Mouse (Mus musculus): ENCODE measurements around the gene 4921524J17Rik. TPM values are rescaled to one million over a fixed set of nuclear protein-coding genes. Genes with fewer than 3 reads are reported as not detected.

The 4921524J17Rik gene
- polyA plus RNA-seq, 1 experiment: 5.5 TPM

DNA sequence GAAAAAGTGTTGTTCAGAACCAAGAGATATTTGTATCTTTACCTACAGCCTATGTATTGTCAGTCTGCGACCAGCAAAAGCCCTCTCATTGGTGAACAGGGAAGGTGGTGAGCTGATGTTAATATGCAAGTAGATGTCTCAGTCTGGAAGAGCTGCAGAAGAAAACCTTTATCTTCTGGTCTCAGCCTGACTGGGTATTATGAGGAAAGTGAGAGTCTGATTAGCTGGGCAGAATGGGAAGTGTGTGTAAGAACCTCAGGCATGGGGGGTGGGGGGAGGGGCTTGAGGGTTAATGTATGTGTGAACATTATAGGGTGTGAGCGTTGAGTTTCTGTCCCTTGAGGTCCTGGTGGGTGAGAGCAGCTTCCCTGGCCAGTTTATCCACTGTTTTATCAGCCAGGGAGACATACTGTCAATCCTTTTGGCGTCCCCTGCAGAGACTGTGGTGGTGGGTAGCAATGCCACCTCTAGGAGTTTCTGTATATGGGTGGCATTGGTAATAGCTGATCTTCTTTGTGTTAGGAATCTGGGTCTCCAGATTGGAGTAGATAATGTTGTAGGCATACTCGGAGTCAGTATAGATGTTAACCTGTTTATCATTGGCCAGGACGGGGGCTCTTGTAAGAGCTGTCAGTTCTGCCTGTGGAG lies 36.1 kb downstream of the 4921524J17Rik start:
- TF ChIP-seq CTCF (IDR thresholded peaks at IDR 0.05; ENCODE audit: insufficient read depth, low read length): no peak
- no peak for TF ChIP-seq POLR2A (IDR thresholded peaks at IDR 0.05; ENCODE audit: borderline replicate concordance, extremely low read depth, low read depth, low read length)
- 80% methylated on average over 5 of the region's 5 CpGs for WGBS
- Histone ChIP-seq H3K4me3 (replicated peaks; ENCODE audit: extremely low read depth, low read depth, low read length) (no peak overlapping the region), H3K4me1 (ENCODE audit: control insufficient read depth, insufficient read depth, low read length) (no peaks in the 10 kb centered on the region)
- no peak for DNase-seq

DNA sequence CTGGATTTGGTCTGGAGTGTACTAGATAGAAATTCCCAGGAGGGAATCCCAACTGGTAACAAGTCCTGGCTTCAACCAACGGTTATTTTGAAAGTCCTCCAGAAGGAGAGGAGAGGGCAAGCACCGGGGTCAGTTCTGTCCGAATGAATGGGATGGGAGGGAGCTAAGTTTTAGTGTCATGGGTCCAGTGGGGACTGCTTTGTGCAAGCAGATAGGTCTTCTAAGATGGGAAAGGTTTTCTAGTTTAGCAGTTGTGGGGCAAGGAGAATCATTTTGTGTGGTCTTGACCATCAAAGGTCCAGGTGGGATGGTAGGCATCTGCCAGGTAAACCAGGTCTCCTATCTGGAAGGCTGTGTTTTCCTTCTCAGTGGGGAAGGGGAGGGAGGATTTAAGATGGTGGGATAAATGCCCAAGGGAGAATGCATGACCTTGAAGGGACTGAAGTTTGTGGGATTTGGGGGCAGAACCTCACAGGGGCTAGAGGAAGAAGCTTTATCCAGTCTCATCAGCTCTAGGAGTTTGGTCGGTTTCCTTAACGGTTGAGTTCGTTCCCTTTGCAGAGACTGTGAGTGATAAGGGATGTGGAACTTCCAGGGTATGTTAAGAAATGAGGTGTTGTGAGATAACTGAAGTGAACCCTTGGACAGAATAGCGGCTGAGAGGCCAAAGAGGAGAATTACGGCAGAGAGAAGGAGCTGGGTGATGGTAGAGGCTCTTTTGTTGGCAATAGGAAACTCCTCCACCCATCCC lies 36.8 kb downstream of the 4921524J17Rik start:
- TF ChIP-seq POLR2A (IDR thresholded peaks at IDR 0.05; ENCODE audit: borderline replicate concordance, extremely low read depth, low read depth, low read length) (no peak), CTCF (IDR thresholded peaks at IDR 0.05; ENCODE audit: insufficient read depth, low read length) (no peak)
- H3K4me1 ChIP-seq (ENCODE audit: control insufficient read depth, insufficient read depth, low read length): no peaks in the 10 kb centered on the region
- no peak overlapping the region for H3K4me3 ChIP-seq (replicated peaks; ENCODE audit: extremely low read depth, low read depth, low read length)
- 54% methylated on average over 8 of the region's 8 CpGs for WGBS
- DNase-seq: no peak

DNA sequence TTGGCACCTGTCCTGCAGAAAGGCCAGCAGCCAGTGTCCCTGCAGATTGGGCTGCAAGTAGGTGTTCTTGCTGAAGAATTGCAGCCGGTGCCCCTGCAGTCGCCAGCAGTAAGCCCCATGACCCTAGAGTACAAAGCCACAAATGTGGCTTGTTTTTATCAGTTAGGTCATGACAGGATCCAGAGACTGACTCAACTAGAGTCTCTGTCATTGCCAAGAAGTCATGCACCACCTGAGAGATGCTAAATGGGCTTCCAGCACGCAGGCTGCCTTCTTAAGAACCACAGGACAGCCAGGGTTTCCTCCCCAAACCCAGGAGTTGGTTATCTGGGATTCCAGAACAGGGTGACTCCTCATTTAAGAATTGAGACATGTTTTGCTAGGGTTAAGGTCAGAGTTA lies 37.6 kb downstream of the 4921524J17Rik start:
- 80% methylated on average over 3 of the region's 3 CpGs for WGBS
- H3K4me3 ChIP-seq (replicated peaks; ENCODE audit: extremely low read depth, low read depth, low read length): no peak overlapping the region

DNA sequence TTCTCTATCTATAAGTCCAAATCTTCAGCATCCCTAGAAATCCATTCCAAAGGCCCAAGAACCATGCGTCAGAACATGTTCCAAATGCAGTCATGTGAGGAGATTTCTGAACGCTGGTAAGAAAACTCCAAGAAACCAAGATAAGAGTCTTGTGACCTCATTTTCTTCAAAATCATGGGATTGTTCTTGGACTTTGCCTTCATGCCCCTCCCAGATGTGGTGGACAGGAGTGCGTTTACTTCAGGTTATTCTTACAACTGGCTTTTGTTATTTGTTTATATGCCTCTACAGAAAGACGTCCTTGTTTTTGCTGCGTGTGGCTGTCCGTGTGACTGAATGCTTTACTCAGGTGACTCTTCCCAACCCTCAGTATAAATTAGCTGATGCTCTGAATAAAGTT lies 39.4 kb downstream of the 4921524J17Rik start:
- TF ChIP-seq POLR2A (IDR thresholded peaks at IDR 0.05; ENCODE audit: borderline replicate concordance, extremely low read depth, low read depth, low read length): no peak
- TF ChIP-seq CTCF (IDR thresholded peaks at IDR 0.05; ENCODE audit: insufficient read depth, low read length): no peak
- no peaks in the 10 kb centered on the region for H3K4me1 ChIP-seq (ENCODE audit: control insufficient read depth, insufficient read depth, low read length)
- no peak for DNase-seq
- H3K4me3 ChIP-seq (replicated peaks; ENCODE audit: extremely low read depth, low read depth, low read length): no peak overlapping the region
- WGBS: 84% methylated on average over 6 of the region's 6 CpGs

More for the DNA sequence above, 37.6 kb downstream of the 4921524J17Rik start:
- TF ChIP-seq CTCF (IDR thresholded peaks at IDR 0.05; ENCODE audit: insufficient read depth, low read length): no peak
- no peak for TF ChIP-seq POLR2A (IDR thresholded peaks at IDR 0.05; ENCODE audit: borderline replicate concordance, extremely low read depth, low read depth, low read length)
- no peak for DNase-seq
- H3K4me1 ChIP-seq (ENCODE audit: control insufficient read depth, insufficient read depth, low read length): no peaks in the 10 kb centered on the region

DNA sequence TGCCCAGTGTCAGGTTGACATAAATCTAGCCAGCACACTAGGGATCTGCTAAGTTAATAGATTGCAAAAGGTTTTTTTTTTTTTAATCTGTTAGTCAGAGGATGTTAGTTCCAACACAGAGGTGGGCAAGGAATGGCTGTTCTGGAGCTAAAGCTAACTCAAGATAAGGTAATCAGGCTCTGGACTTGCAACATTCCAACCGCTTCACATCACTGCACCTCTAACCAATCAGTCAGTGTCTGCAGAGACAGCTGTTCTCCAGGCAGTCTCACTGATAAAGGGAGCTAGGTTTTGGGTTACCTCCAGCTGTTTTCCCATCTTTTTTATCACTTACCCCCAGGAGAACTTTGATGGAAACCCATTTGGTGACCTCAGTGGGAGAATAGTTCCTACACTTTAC lies 41.2 kb downstream of the 4921524J17Rik start:
- TF ChIP-seq CTCF (IDR thresholded peaks at IDR 0.05; ENCODE audit: insufficient read depth, low read length) (no peak), POLR2A (IDR thresholded peaks at IDR 0.05; ENCODE audit: borderline replicate concordance, extremely low read depth, low read depth, low read length) (no peak)
- 65% methylated on average over 1 of the region's 1 CpGs for WGBS
- H3K4me1 ChIP-seq (ENCODE audit: control insufficient read depth, insufficient read depth, low read length): no peaks in the 10 kb centered on the region
- no peak overlapping the region for H3K4me3 ChIP-seq (replicated peaks; ENCODE audit: extremely low read depth, low read depth, low read length)
- DNase-seq: no peak

DNA sequence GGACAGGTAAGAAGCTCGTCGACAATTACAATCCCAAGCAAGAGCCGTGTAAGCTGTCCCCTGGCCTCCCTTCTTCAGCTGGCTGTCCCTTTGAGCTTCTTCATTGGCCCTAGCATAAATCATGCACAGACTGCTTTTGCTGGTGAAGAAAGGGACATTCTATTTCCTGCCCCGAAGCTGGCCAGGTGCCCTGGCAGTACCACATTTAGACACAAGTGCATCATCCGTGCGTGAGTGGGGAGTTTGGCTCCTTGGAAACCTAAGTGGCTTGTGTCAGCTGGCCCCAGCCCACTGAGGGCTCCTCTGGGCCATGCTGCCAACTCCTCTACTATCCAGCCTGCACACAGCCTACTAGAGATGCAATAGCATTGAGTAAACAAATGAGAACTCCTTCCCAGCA lies 46.4 kb downstream of the 4921524J17Rik start, which contains the start of gene Mylk3:
Gene Mylk3 (minus strand): TSS at position 141 of the 400 bp plus-strand sequence.
- TF ChIP-seq POLR2A (IDR thresholded peaks at IDR 0.05; ENCODE audit: borderline replicate concordance, extremely low read depth, low read depth, low read length) (no peak), CTCF (IDR thresholded peaks at IDR 0.05; ENCODE audit: insufficient read depth, low read length) (no peak)
- no peak for DNase-seq
- no peaks in the 10 kb centered on the region; the same call in 1 of the 2 replicates for H3K4me1 ChIP-seq (ENCODE audit: control insufficient read depth, insufficient read depth, low read length)
- whole genome bisulfite sequencing: 53% methylated on average over 6 of the region's 6 CpGs
- H3K4me3 ChIP-seq (replicated peaks; ENCODE audit: extremely low read depth, low read depth, low read length): no peak within 1 kb of the TSS

DNA sequence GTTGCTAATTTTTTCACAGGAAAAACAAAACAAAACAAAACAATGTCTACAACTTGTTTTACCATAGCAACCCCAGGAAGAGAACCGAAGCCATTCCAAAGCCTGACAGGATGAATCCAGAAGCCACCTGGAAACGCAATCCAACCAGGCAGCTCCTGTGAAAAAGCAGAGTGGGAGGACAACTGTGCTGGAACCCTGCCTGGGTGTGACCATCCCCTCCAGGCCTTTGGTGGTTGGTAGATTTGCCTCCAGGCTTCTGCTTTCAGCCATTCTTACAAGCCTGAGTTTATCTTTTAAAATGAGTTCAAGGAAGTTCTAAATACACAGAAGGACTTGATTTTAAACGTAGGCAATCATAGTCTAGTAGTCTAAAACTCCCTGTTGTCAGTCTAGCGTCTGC lies 50.7 kb downstream of the 4921524J17Rik start:
- no peak overlapping the region for H3K4me3 ChIP-seq (replicated peaks; ENCODE audit: extremely low read depth, low read depth, low read length)
- 50% methylated on average over 4 of the region's 4 CpGs for WGBS
- H3K4me1 ChIP-seq (ENCODE audit: control insufficient read depth, insufficient read depth, low read length): peaks cover 14% of the 10 kb centered on the region
- no peak for DNase-seq
- TF ChIP-seq CTCF (IDR thresholded peaks at IDR 0.05; ENCODE audit: insufficient read depth, low read length) (no peak), POLR2A (IDR thresholded peaks at IDR 0.05; ENCODE audit: borderline replicate concordance, extremely low read depth, low read depth, low read length) (no peak)

DNA sequence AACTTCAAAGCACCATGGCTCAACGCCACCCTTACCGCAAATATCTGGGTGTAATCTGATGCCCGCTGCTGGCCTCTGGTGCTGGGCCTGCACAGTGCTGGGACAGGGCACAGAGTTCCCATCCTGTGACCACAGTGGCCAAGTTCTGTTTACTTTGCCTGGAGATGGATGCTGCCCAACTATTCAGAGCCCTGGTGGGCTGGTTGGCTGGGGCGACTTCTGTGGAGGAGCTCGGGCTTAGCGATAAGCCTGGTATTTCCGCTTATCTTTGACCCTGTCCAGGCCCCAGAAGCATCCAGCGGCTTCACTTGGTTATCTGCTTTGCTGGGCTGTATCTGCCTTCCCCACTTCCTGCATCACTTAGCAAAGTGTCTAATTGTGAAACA lies 51.8 kb downstream of the 4921524J17Rik start:
- TF ChIP-seq POLR2A (IDR thresholded peaks at IDR 0.05; ENCODE audit: borderline replicate concordance, extremely low read depth, low read depth, low read length) (no peak), CTCF (IDR thresholded peaks at IDR 0.05; ENCODE audit: insufficient read depth, low read length) (no peak)
- Histone ChIP-seq H3K4me1 (ENCODE audit: control insufficient read depth, insufficient read depth, low read length) (peaks cover 14% of the 10 kb centered on the region), H3K4me3 (replicated peaks; ENCODE audit: extremely low read depth, low read depth, low read length) (no peak overlapping the region)
- 30% methylated on average over 8 of the region's 8 CpGs for WGBS
- DNase-seq: peak; percentile 49

DNA sequence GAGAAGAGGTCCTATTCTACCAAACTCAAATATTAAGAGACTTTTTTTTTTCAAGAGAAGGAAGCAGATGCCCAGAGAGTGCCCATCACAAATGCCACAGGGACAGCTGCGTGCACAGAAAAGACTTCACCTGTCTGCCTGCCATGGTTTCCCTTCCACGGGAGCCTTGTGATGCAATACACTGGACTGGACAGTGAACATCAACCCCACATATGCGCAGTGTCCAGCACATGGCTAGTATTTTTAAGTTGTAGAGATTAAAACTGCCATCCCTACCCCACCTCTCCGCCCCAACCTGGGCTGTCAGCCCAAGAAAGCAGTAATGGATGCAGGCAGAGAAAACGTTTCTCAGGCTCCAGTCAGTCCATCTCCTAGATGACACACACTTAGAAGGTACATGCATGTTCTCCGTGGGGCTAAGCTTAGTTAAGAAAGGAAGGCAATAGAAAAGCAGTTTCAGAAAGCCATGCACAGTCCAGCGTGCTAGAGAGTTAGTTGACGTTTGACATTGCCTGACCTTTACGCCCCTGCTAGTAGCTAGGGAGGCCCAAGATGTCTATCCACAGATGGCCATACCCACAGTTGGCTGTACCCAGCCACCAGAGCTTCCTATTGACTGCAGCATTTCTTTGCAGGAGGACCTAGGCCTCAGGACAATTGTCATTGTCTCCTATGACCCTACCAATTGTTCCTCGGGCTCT lies 52.4 kb downstream of the 4921524J17Rik start:
- TF ChIP-seq POLR2A (IDR thresholded peaks at IDR 0.05; ENCODE audit: borderline replicate concordance, extremely low read depth, low read depth, low read length) (no peak), CTCF (IDR thresholded peaks at IDR 0.05; ENCODE audit: insufficient read depth, low read length) (no peak)
- Histone ChIP-seq H3K4me1 (ENCODE audit: control insufficient read depth, insufficient read depth, low read length) (peaks cover 14% of the 10 kb centered on the region), H3K4me3 (replicated peaks; ENCODE audit: extremely low read depth, low read depth, low read length) (no peak overlapping the region)
- no peak for DNase-seq
- WGBS: 66% methylated on average over 10 of the region's 10 CpGs
